Mouse (Mus musculus): Measurements from ENCODE around the gene Rab6b. TPM values are rescaled to one million over a fixed set of nuclear protein-coding genes. Genes with fewer than 3 reads are reported as not detected.

The Rab6b gene
- polyA plus RNA-seq, 1 experiment, result 10.1 TPM

DNA sequence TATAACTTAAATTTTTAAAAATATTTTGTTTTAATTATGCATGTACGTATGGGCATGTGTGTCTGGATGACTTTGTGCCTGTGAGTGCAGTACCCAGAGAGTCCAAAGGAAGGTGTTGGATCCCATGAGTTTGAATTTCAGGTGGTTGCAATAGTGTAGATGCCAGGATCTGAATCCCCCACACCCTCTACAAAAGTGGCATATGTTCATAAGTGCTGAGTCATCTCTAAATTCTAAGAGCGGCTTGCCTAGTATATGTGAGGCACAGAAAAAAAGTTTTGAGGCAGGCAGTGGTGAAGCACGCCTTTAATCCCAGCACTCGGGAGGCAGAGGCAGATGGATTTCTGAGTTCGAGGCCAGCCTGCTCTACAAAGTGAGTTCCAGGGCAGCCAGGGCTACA, 94.2 kb downstream of the Rab6b start:
- no peak for DNase-seq (ENCODE audit: low read depth)

DNA sequence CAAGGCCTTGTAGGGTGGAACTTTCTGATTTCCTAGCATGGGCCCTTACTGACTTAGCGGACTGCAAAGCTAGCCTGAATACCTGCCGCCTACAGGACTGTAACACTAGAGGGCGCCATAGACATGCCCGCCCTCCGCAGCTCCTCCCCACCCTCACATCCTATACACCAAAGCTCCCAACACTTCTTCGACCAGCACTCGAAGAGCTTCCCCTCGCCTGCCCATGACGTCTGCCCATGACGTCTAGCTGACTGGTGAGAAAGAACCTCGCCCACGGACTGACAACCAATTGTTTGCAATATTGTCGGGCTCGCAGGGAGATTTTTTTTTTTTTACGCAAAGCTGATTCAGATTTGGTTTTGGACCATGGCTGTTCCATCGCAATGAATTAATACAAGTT, 96.3 kb downstream of the Rab6b start:
- no peak for DNase-seq (ENCODE audit: low read depth)

DNA sequence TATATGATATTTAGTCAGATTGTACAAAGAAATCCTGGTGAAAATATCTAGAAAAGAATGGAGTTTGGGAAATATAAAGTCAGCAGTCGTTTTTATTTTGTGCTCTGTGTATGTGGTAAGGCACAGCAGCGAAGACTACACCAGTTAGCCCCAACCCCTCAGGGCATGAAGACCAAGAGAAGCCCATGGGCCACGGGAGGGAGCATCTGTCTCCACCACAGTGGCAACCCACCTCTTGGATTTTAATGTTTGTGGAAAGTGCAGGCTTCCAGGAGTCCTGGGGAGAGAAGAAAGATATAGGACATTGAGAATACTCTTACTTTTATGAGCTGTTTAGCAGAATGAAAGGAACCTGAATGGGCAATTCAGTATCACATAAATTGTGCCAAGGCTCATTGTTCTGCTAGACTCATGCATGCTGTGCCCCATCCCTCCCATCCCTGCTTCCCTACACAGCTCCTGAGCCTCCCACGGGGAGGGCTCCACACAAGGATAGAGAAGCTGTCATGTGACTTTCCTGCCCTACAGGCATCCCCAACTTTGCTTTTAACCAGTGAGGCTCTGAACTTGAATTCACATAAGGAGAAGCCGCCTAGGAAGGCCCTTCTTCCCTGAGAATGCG, 97.3 kb downstream of the Rab6b start:
- no peak for DNase-seq (ENCODE audit: low read depth)

DNA sequence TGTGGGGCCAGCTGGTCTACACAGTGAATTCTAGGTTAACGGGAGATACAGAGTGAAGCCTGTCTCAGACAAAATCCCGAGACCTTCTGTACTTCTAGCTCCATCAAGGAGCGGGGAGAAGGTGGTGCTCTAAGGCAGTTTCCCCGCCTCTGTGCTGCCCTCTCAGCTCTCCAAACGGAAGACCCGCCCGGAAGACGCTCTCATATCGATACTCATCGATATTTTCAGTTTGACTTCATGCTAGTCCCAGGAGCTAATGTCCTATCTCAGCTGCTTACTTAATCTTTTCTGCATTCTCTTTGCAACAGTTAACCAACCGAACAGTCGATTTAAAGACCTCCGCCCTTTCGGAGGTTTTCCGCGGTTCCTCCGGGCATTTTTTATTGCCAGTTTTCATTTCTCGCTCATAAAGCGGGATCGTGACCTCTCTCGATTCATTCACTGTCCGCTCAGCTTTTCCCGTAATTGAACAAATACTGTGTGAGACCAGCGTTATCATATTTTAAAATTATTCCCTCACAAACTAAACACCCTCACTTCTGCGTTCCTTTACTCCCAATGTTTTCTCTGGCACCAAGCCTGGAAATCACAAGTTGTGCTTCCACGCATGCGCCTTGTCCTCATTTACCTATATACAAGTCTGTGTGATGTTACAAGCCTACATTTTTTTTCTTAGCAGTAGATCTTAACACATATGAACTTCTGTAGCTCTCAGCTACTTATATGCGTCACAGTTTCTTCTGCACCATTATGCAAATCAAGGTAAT, 101.2 kb downstream of the Rab6b start:
- DNase-seq (ENCODE audit: low read depth), result no peak

DNA sequence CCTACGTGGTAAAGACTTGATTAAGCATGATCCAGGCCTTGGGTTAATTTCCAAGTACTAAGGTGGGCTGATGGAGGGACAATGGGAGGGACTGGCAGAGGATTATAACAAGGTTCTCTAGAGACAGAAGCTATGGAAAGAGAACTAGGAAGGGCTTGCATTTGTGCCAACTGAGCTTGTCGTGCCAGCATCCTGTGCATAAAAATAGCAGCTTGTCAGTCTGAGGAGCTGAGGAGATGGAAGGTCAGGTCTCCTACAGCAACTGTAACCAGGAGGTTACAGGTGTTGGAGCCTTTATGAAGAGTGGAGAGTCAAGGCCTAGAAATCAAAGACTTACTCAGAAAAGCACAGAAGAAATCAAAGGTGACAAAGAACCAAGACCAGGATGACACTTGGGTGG, 102.0 kb downstream of the Rab6b start:
- DNase-seq (ENCODE audit: low read depth), result no peak

DNA sequence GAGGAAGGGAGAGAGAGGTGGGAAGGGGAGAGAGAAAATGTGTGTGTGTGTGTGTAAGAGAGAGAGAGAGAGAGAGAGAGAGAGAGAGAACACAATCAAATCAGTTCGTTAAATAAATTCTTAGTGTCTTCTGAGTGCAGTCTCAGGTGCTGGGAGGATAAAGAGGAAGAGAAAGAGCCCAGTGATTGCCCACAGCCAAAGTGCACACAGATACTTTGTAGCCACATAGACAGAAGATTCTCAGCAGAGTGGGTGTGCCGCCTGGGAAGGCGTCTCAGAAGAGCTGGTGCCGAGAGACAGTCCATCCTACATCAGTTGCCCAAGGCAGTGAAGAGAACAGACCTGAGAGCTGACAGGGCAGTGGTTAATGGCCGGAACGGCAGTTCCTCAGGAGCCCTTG, 102.7 kb downstream of the Rab6b start:
- no peak for DNase-seq (ENCODE audit: low read depth)

DNA sequence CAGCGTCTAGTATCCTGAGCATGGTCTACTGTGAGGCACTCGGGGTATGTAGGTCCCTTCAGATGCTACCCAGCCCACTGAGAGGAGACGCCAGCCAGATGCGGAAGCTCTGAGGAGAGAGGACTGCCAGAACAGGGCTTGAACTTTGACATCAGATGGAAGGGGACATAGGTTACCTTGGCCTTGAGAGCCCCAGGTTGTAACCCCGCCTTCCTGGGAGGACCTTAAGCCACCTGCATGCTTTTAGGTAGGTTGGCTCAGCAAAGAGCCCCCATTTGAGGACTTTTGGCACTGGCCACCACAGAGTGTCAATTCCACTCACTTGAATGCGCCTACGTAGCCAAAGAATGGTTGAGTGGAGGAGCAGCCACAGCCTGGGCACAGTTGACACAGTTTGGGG, 113.1 kb downstream of the Rab6b start:
- DNase-seq (ENCODE audit: low read depth), result no peak

DNA sequence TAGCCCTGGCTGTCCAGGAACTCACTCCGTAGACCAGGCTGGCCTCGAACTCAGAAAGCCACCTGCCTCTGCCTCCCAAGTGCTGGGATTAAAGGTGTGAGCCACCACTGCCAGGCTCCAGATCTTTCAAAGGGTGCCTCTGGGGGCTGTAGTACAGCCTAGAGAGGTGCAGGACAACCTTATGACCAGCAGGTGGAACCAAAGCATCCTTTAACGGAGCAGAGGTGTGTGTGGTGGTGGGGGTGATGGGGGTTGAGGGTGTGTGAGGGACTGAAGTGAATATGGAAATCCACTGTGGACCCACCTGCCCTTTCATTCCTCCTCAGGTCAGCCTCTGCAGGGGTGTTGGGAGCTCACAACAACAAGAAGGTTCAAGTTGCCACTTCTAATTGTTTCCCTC, 113.9 kb downstream of the Rab6b start:
- DNase-seq (ENCODE audit: low read depth), result no peak

DNA sequence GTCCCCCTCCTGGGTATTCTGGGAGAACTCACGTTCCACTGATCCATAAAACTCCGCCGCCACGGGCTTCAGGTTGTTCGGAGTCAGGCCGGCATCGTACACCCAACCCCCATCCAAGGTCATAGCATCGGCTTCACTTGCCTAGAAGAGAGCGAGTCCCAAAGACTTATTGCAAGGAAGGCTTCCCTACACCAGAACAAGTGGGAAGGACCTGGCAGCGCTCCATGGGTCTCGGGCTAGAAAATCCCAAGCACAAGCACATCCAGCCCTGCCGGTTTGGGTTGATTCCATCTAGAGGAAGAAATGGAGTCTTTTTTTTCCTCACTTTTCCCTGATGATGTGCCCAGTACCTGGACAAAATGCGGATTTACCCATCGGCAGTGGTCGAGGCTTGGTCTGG, 115.2 kb downstream of the Rab6b start:
- no peak for DNase-seq (ENCODE audit: low read depth)

DNA sequence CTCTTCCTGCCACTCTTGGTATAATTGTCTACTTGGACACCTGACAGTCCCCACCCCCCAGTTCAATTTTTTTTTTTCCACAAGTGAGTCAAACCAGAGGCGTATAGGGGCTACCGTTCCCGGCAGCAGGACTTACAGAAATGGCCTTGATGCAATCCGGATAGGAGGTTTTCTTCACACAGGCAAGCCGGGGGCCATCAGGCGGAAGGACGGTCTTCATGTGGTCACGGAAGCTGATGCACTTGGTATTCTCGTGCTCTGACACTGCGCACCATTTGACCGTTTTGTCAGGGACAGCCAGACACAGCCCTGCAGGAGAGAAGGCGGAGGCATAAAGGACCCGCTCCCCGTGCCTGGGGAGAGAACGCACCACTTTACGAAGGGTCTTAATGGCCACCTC, 116.2 kb downstream of the Rab6b start:
- no peak for DNase-seq (ENCODE audit: low read depth)

DNA sequence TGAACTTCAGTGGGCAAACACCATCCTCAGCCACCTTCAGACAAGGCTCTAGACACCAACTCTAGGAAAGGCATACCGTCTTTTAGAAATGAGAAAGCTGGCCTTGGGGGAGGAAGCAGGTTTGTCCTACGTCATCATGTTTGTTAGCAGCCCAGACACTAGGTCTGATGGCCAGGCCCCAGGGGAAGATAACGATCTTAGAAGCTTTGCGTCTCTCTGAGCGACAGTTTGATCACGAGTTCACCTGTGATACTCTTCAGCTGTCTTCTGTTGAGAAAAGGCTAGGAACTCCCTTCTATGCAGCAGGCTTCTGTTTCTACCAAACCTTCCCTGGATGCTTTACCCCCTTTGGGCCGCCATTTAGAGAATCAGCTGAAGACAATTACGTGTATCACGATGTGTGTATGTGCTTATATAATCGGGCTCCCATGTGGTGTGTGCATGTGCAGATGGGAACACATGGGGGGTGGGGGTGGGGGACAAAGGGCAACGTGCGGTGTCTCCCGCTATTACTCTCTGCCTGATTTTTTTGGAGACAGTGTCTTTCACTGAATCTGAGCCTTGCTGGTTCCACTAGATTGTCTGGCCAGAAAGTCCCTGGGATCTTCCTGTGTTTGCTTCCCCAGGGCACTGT, 116.9 kb downstream of the Rab6b start:
- no peak for DNase-seq (ENCODE audit: low read depth)

DNA sequence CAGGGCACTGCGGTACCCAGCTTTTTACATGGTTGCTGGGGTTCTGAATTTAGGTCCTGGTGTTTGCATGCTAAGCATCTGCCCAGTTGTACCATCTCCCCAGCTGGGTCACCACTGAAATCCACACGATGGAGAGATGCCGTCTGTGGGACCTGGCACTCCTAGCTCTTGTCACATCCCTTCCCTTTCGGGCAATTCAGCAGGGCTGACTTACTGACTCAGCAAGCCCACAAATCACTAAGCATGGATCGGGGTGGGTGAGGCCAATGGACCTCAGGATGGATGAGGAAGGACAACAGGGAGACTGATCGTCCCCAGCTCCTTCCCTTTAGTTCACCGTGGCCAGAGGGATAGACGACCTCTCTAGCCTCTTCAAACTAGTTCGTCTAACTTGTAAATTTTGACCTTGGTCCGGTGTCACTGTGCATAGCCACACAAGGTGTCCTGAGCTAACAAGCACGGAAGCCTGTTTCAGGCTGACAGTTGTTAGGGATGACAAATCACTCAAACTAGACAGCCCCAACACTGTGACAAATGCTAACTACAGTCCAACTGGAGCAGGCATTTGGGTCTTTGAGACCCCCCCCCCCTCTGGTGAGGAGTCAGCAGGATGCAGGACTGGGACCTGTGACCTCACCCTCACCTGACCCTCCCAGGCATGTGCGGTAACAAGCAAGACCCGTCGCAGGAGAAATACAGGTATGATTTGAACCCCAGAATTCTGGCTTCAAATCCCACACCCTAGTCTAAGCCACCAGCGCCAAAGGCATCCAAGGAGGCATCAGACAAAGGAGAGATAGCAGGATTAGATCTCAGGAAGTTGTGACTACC, 117.7 kb downstream of the Rab6b start:
- DNase-seq (ENCODE audit: low read depth), result no peak

DNA sequence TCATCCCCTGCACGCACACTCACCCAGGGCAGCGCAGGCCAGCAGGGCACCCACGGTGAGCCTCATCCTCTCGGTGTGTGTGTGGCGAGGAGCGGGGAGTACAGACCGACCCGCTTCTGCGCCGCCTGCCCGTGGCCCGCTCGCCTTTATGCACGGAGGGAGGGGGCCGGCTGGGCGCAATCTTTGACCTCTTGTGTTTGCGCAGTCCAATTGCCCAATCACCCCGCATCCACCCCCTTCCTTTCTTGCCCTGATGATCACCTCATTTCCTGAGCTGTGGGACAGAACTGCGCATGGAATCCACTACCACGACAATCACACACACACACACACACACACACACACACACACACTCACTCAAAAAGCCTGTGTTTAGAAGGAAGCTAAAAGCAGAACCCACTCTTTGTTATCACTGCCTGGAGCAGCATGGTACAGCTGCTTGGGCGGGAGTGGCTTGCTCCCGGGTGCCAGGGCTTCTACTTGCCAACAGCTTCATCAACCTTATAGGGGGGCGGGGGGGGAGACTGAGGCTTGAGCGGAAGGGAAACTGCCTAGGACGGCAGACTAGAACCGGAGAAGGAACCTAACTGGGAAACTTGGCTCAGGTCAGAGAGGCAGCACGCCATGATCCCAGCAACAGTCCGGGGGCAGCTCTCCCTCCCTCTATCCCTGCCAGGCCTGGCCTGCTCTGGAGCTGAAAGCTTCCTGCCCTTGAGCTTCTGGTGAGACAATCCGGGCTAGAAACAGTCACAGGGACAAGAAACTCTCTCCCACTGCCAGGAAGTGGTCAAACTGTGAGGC, 118.8 kb downstream of the Rab6b start, which contains the start of the genes Gm20425 and Trf:
TSS of gene Gm20425 (minus strand) at position 157 of the 801 bp plus-strand sequence.
TSS of gene Trf (minus strand) at position 294 of the 801 bp plus-strand sequence.
- no peak for DNase-seq (ENCODE audit: low read depth)

DNA sequence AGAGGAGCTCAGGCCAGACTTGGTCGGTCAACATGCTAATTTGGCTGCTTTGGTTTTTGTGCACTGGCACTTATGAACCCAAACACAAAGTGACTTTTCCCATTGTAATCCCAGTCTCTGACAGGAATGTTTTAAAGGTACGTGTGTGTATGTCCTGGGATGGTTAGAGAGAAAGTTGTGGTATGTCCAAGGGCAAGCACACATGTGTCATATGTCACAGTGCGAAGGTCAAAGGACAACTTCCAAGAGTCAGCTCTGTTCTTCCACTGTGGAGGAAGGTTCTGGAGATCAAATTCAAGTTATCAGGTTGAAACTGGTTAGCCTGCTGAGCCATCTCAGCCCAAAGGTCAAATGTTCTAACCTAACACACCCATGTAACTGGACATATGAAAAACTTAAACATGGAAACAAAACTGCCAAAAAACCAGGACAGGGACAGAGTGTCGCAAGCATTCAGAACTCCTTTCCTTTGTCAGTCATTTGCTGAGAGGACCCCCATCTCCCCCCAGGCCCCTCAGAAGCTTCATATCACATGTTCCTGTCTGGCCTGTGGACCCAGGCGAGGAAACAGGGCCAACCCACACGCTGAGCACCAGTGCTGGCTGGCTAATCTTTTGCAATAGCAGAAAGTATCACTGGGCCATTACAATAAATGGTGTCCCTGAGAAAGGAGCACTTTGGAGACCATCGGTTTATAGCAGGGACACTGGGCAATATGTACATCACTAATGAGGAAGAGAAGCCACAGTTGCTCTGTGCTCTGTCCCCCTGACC, 120.8 kb downstream of the Rab6b start:
- no peak for DNase-seq (ENCODE audit: low read depth)

DNA sequence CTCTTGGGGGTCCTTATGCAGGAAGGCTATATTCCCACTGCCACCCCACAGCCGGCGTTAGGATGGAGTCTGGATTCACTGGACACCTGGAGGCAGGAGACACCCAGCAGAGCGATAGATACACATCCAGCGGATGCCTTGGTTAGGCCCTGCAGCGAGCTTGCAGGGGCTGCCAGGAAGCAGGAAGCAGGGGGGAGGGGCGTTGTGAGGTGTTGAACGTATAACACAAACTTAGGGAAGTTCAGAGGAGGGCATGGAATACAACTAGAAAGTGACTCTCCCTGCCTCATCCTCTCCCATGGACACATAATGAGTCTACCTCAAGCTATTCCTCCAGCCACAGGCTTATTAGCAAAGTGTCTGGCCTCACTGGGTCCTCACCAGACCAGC, 121.4 kb downstream of the Rab6b start:
- no peak for DNase-seq (ENCODE audit: low read depth)

DNA sequence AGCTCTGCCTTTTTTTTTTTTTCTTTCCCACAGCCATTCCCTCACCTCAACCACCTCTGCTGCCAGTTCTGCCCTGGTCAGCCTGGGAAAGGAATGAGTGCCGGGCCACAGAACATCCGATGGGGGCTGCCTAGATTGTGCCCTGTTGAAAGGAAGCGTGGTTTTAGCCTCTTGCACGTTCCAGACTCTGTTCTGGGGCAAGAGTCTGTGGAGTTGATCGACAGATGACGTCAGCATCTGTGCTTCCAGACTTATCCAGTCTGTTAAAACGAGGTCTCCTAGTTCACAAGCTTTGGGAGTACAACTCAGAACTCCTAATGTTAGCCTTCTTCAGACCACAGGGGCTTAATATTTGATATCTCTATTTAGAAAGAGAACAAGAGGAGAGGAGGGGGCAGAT, 122.5 kb downstream of the Rab6b start:
- DNase-seq (ENCODE audit: low read depth), result no peak

DNA sequence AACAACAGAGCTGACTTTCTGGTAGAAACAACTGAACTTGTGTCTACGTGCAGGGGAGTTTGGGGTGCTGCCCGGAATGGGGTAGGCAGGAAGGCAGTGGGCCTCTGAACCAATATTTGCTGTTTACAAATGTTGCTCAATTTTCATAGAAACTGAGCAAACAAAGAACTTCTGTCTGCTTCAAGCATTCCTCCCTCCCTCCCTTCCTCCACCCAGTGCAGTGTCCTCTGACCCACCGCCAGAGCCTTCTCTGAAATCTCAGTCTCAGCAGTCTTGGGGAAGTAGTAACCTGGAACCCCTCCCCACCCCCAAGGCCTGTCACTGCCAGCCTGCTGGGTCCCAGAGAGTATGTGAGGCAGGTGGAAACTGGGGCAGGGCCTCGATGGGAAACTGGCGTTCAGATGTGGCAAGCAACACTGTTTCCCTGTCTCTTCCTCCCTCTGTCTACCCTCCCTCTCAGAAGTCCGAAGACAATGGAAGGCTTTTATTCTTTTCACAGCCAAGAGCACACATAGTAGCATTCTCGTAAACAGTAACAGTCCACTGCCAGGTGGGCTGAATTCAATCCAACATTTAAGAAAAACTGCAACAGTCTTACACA, 123.1 kb downstream of the Rab6b start:
- no peak for DNase-seq (ENCODE audit: low read depth)

Measured in gonadal fat pad, adult 2 months (tissue).